Mouse (Mus musculus) lung, postnatal 10 days (tissue): ENCODE results near the gene Alms1.
"Not testable (repeated sequence)": the region's sequence is repeated elsewhere in the genome, so short reads cannot be mapped to it uniquely, and the experiment has no call there.

Experiments
- DNase-seq: peaks from one replicate; pipeline ENCODE4 v3.0.0; 2021

The Alms1 gene

GRCm38 (mm10) chr6:85587396-85588143 lies at the start of gene Alms1:
Alms1 (plus strand) TSS chr6:85587531.
- DNase-seq, result peak; percentile 96

DNA sequence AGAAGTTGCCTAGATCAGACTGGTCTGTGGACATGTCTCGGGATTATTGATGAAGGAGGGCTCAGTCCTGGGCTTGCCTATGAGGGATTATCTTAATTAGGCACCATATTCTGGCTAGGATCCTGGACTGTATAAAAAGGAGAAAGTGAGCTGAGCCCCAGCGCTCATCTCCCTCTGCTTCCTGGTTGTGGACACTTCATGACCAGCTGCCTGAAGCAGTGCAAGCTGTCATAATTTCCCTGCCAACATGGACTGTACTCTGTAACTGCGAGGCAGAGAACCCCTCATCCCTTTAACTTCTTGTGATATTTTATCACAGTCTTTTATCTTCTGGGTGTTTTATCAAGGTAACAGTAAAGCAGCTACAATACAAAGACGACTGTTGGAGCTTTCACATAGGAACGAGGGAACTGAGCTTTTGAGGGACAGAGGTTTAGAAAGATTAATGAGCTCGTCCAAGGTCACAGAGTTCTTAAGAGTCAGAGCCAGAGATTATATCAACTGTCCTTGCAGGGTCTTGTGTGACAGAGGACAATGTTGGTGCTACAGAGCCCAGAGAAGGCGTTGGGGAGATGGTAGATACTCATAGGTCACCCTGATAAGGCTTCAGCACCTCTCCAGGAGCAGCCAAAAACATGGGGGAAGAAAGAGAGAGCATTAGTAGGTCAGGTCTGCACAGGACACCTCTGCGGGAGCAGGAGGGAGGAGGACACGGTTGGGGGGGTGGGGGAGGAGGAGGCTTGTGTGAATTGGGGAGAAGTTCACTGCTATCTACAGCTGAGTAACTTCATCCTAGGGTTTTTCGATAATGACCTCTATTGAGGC lies 43.8 kb upstream of the Alms1 start:
- no peak for DNase-seq

DNA sequence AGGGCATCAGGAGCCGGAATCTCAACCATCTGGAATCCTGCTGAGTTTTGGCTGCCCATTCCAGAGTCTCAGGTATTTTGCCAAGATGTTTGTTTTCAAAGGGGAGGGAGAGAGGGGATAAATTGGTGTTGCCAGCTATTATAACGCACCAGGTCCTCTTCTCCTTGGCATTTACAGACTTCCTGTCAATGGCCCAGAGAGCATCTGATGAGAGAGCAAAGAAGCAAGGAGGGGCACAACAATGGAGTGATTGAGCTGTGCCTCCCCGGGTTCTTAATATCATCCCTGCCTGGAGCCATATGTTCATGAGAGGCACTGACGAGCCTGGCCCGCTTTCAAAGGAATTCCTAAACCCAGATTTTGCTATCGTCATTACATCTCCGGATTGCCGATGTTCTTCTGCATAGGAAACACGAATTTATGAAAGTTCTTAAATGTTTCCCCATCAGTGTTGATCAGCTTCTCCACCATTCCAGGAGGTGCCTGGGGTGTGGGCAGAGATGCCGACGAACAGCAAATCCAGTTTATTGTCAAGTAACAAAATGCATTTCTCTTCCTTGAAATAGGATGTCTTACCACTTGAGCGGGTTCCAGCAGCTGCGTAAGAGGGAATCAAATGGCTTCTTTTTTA lies 43.0 kb upstream of the Alms1 start:
- DNase-seq, result no peak

DNA sequence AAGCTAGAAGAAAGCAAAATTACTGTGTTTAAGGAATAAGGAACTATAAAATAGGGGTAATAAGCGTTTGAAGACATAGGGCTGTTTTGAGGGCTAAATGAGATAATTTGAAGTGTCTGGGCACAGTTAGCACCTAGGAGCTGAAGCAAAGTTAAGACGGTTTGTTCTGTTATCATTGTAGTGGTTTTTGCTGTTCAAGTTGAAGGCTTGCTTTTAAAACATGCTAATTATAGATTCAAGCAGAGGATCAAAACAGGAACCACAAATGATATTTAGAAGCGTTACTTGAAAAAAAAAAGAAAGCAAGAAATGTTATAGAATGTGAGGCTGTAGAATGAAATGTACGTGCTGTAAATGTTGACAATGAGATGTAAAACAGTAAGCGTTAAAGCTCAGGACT lies 39.7 kb upstream of the Alms1 start:
- DNase-seq, result no peak

DNA sequence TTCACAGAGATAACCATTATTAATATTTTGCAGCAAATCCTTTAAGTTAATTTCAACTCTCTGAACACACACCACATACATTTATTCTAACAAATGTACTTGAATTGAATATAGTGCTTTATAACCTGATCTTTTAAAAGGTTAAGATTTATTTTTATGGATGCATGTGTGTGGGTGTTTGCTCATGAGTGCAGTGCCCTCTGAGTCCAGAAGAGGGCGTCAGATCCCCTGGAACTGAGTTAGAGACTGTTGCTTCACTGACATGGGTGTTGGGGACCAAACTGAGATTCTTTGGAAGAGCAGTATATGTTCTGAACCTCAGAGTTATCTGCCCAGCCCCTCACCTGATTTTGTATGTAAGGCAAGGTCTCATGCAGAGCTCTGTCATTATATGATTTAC lies 25.0 kb upstream of the Alms1 start:
- DNase-seq, result no peak

- DNase-seq, result no peak
Measured at GRCm38 (mm10) chr6:85572816-85573215, 14.5 kb upstream of the Alms1 start.

DNA sequence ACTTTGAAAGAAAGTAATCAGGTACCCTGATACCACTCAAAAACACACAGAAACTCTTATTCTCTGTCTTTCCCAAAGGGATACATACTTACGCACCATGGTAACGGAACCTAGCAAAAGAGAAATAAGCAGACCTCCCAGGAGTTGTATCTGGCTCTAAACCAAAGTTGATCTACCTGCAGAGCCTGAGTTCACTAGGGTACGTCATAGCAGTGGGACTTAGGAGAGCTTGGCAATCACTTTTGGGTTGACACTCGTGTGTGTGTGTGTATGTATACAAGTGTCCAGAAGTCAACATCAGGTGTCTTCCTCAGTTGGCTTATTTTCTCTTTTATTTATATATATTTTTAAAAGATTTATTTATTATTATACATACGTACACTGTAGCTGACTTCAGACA lies 5.6 kb upstream of the Alms1 start:
- no peak for DNase-seq

DNA sequence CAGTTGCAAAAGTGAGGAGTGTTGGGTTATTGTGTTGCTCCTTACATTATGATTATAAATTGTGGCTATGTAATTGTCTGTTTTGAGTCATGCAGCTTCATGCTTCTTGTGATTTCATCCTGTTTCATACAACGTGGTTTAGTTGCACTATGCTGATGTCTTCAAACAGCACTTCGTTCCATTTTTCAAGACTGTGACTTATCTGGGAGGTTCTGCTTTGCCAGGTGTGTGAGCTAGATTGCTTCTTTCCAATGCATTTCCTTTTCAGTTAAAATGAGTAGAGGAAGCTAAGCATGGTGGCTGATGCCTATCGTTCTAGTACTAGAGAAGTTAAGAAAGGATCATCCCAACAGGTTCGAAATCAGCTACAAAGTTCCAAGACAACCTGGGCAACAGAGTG lies 2.7 kb upstream of the Alms1 start:
- DNase-seq, result no peak

- peak; percentile 12 for DNase-seq
Measured at GRCm38 (mm10) chr6:85586805-85587367, 445 bp upstream of the Alms1 start.

- no peak for DNase-seq
Measured at GRCm38 (mm10) chr6:85588164-85588563, 833 bp downstream of the Alms1 start.

DNA sequence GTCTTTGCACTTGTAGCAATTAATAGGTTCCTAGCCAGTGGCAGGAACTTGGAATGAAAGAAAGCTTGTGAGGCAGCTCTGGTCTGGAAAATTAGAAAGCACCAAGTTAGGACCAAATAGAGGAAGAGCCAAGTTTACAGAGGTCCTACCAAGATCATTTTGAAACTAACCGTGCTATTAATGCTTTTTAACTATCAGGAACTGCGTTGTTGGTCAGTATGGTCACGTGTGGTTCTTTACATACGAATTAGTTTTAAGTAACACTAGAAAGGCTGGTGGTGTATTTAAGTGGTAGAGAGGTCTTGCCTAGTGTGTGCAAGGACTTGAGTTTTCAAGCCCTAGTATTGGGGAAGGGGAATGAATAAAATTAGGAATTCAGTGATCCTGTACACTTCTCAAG lies 1.2 kb downstream of the Alms1 start:
- no peak for DNase-seq

GRCm38 (mm10) chr6:85590116-85590515 lies 2.8 kb downstream of the Alms1 start:
- DNase-seq, result no peak

DNA sequence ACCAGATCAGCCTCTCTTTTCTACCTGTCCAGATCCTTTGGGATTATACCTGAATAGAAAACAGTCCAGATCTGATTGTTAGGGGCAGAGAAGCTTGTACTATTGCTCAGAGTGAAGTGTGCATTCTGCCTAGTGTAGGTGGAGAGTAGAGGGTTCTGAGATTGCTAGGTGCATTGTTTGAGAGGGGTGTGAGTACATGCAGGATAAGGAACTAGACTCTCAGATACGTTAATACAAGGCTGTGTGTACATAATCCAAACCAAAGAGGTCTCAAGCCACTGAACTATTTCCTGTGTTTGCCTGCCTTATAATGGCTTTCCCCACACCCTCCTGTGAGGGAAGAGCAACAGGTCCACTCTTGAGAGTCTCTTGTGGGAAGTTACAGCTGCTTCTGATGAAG lies 12.0 kb downstream of the Alms1 start:
- DNase-seq, result no peak

DNA sequence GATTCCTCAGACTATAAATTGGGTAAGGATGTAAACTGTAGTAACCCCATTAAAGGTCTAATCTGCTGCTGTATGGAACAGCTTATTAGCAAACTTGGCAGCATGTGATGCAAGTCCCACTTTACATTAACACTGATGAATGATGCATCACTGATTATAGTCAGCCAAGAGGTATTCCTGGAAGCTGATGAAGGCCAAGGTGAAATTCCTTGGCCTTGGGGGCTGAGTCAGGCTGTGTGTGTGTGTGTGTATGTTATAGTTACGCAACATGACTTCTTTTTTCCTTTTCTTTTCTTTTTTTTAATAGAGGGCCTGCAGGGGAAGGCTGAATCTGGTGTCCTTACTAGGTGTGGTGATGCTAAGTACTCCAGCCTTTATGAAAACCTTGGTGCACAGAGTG lies 23.2 kb downstream of the Alms1 start:
- DNase-seq, result no peak

- no peak for DNase-seq
Measured at GRCm38 (mm10) chr6:85620826-85621225, 33.5 kb downstream of the Alms1 start.

- no peak for DNase-seq
Measured at GRCm38 (mm10) chr6:85621600-85621999, 34.3 kb downstream of the Alms1 start.

GRCm38 (mm10) chr6:85624511-85624910 lies 37.2 kb downstream of the Alms1 start:
- DNase-seq, result no peak

DNA sequence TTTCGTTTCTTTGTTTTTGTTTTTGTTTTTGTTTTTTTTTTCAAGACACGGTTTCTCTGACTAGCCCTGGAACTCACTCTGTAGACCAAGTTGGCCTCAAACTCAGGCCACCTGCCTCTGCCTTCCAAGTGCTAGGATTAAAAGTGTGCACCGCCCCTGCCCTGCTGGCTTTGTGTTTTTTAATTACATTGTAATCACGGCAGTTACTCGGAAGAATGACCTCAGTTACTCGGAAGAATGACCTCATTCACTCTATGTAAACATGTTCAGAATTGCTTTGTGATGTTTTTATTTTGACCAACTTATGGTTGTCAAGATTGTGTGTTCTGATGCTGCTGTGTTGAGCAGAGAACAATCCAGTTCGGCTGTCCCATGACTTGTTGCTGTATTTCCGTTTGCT lies 45.8 kb downstream of the Alms1 start:
- no peak for DNase-seq

DNA sequence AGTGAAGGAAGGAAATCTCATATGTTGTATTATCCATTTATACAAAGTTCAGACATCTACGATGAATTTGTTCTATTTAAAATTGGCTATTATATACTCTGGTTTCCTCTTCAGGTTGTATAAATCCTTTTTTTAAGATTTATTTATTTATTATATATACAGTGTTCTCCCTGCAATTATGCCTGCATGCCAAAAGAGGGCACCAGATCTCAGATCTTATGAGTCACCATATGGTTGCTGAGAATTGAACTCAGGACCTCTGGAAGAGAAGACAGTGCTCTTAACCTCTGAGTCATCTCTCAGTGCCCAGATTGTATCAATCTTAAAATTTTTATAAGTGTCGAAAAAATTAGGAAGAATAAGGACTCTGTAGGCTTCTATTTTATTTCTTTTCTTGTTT lies 65.9 kb downstream of the Alms1 start:
- no peak for DNase-seq

- DNase-seq, result peak; percentile 73
Measured at GRCm38 (mm10) chr6:85701943-85702342, 114.6 kb downstream of the Alms1 start.

- not testable (repeated sequence) for DNase-seq
Measured at GRCm38 (mm10) chr6:85709206-85709605, 121.9 kb downstream of the Alms1 start.

GRCm38 (mm10) chr6:85709607-85710006 lies 122.3 kb downstream of the Alms1 start:
- not testable (repeated sequence) for DNase-seq

- DNase-seq, result peak; percentile 6
Measured at GRCm38 (mm10) chr6:85713105-85713504, 125.8 kb downstream of the Alms1 start, which contains the start of gene Nat8f7. Nat8f7 (minus strand) TSS chr6:85713205.
